15 mouse cellular contexts compared by ENCODE assay signal in the genomic region with DNA sequence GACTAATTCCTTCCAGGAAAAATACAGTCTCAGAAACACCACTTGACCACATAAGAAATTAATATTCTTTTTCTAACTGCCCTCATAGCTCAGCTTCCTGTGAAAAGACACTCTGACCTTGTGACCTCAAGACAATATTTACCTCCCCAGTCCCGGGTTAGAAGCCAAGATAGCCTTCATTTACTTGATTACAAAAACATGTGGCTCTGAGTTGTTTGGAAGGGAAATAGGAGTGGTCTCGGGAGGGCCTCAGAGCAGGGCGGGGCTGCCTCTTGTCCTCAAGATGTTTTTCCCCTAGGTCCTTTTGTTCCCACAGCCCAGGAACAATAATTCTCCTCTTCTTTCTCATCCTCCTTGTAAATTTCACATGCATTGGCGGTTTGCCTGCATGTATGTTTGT.
A peak's percentile ranks its signal among the peaks of the same experiment; 100 is the strongest.
DNase-seq lines count a peak whose midpoint lies in the region; ATAC-seq and TF ChIP-seq lines count a peak whose summit lies in the region.
"Had no signal": no experiment of that assay in that cellular context is flagged by ENCODE, and none has a peak within 500 bp of the region (broad histone marks: within the 10 kb centered on the region; RNA-seq: fewer than 3 reads in every experiment).

No protein-coding gene starts in this region.

- H3K27ac ChIP-seq in lung, embryonic 14.5 days (ENCODE audit: low read depth): no peak overlapping the region
- H3K27ac ChIP-seq in stomach, postnatal 0 days (replicated peaks): no peak overlapping the region
- H3K27ac ChIP-seq: heart, embryonic 13.5 days; hindbrain, postnatal 0 days; limb, embryonic 13.5 days had no signal

- H3K4me3 ChIP-seq in lung, embryonic 14.5 days (ENCODE audit: low read depth, low read length): no peak overlapping the region
- no peak overlapping the region for H3K4me3 ChIP-seq in stomach, postnatal 0 days (ENCODE audit: low read depth, low read length)
- H3K4me3 ChIP-seq: heart, embryonic 13.5 days; limb, embryonic 13.5 days; megakaryocyte, embryonic 14.5 days had no signal

- no peaks in the 10 kb centered on the region for H3K27me3 ChIP-seq in lung, embryonic 14.5 days (ENCODE audit: insufficient read depth, low read length)
- no peaks in the 10 kb centered on the region for H3K27me3 ChIP-seq in stomach, postnatal 0 days (ENCODE audit: control insufficient read depth, insufficient read depth, low read length)
- H3K27me3 ChIP-seq: heart, embryonic 13.5 days; limb, embryonic 13.5 days; Patski had no signal

- H3K4me1 ChIP-seq in lung, embryonic 14.5 days (ENCODE audit: insufficient read depth): no peaks in the 10 kb centered on the region
- H3K4me1 ChIP-seq in stomach, postnatal 0 days (replicated peaks; ENCODE audit: control insufficient read depth, insufficient read depth): no peaks in the 10 kb centered on the region
- H3K4me1 ChIP-seq: heart, embryonic 13.5 days; limb, embryonic 13.5 days; megakaryocyte, embryonic 14.5 days had no signal

- ATAC-seq in lung, embryonic 14.5 days (ENCODE audit: insufficient read depth): no peak
- peak; percentile 60 for ATAC-seq in stomach, postnatal 0 days (ENCODE audit: low FRiP score, low TSS enrichment)
- ATAC-seq in cerebellum, adult (ENCODE audit: insufficient number of reproducible peaks, low FRiP score, low TSS enrichment): no peak
- ATAC-seq: hindbrain, postnatal 0 days; Patski had no signal

- peak; percentile 79 for DNase-seq in heart, adult 8-10 months (ENCODE audit: low spot score)
- DNase-seq in heart, postnatal 4 days: no peak
- DNase-seq in lung, embryonic 14.5 days: peak; percentile 15
- DNase-seq in lung, postnatal 14 days: no peak
- peak; percentile 22 to 31 for DNase-seq in heart, postnatal 14 days
- DNase-seq in stomach, postnatal 0 days (ENCODE audit: low spot score): peak; percentile 39
- DNase-seq in urinary bladder, postnatal 14 days (ENCODE audit: low spot score): no peak
- DNase-seq: adrenal gland, postnatal 10 days; right cerebral cortex, postnatal 14 days had no signal

- WGBS in lung, embryonic 14.5 days: 44% methylated on average over 4 of the region's 4 CpGs
- 41% methylated on average over 4 of the region's 4 CpGs for WGBS in stomach, postnatal 0 days

- H3K36me3 ChIP-seq in lung, embryonic 14.5 days (ENCODE audit: insufficient read depth): no peaks in the 10 kb centered on the region
- no peaks in the 10 kb centered on the region for H3K36me3 ChIP-seq in stomach, postnatal 0 days (ENCODE audit: control insufficient read depth, insufficient read depth, low read length)
- H3K36me3 ChIP-seq: heart, embryonic 13.5 days; limb, embryonic 13.5 days had no signal

- no peak overlapping the region for H3K4me2 ChIP-seq in lung, embryonic 14.5 days
- no peak overlapping the region for H3K4me2 ChIP-seq in stomach, postnatal 0 days (replicated peaks; ENCODE audit: low read depth)
- H3K4me2 ChIP-seq: heart, embryonic 13.5 days; limb, embryonic 13.5 days had no signal

- H3K9ac ChIP-seq in lung, embryonic 14.5 days: no peak overlapping the region
- no peak overlapping the region for H3K9ac ChIP-seq in stomach, postnatal 0 days (ENCODE audit: low read length)
- H3K9ac ChIP-seq: heart, embryonic 13.5 days; limb, embryonic 13.5 days had no signal

- TF ChIP-seq EP300 in stomach, postnatal 0 days (optimal IDR thresholded peaks at IDR 0.05): no peak

- intact Hi-C loops in heart, postnatal 14 days (cut with DNase I): no loop called here

- H3K9me3 ChIP-seq in lung, embryonic 14.5 days (ENCODE audit: low read depth, low read length): no peaks in the 10 kb centered on the region
- 0 out of 2 replicates have a peak, but pooled peaks cover 3% of the 10 kb centered on the region for H3K9me3 ChIP-seq in stomach, postnatal 0 days (ENCODE audit: control insufficient read depth, low read length)
- H3K9me3 ChIP-seq: limb, embryonic 13.5 days had no signal

- no peak for TF ChIP-seq CTCF in lung, embryonic 14.5 days (IDR thresholded peaks at IDR 0.05; ENCODE audit: low read depth)
- no peak for TF ChIP-seq CTCF in stomach, postnatal 0 days (IDR thresholded peaks at IDR 0.05; ENCODE audit: low read depth)

Comparison
In these comparisons a context has a peak if more than half of its experiments do, and no peak if none do; other contexts are left out.
1. DNase-seq: peak in heart, adult 8-10 months (single experiment), lung, embryonic 14.5 days (single experiment), heart, postnatal 14 days (2 of 2) and stomach, postnatal 0 days (single experiment); none in heart, postnatal 4 days (single experiment), lung, postnatal 14 days (single experiment) and urinary bladder, postnatal 14 days (single experiment).